Mouse (Mus musculus): Measurements from ENCODE around the gene Acot7.
A peak's percentile ranks its signal among the peaks of the same experiment; 100 is the strongest.
"Not testable (repeated sequence)": the region's sequence is repeated elsewhere in the genome, so short reads cannot be mapped to it uniquely, and the experiment has no call there.

Acot7 gene

GRCm38 (mm10) chr4:152206199-152206598 is 28.3 kb downstream of the Acot7 start:
- no peak for DNase-seq (ENCODE audit: low read depth, low spot score)

- DNase-seq (ENCODE audit: low read depth, low spot score) = peak; percentile 62
Observed at GRCm38 (mm10) chr4:152209623-152210022, 31.7 kb downstream of the Acot7 start.

GRCm38 (mm10) chr4:152212091-152212505 is 34.2 kb downstream of the Acot7 start:
- DNase-seq (ENCODE audit: low read depth, low spot score) = peak; percentile 47

- peak; percentile 89 for DNase-seq (ENCODE audit: low read depth, low spot score)
Observed at GRCm38 (mm10) chr4:152212531-152212930, 34.6 kb downstream of the Acot7 start.

- no peak for DNase-seq (ENCODE audit: low read depth, low spot score)
Observed at GRCm38 (mm10) chr4:152212974-152213373, 35.0 kb downstream of the Acot7 start.

GRCm38 (mm10) chr4:152213760-152214480 is 36.0 kb downstream of the Acot7 start:
- DNase-seq (ENCODE audit: low read depth, low spot score) = peak; percentile 93

- DNase-seq (ENCODE audit: low read depth, low spot score) = no peak
Observed at GRCm38 (mm10) chr4:152214871-152215415, 37.0 kb downstream of the Acot7 start.

GRCm38 (mm10) chr4:152219591-152219990 is 41.7 kb downstream of the Acot7 start:
- no peak for DNase-seq (ENCODE audit: low read depth, low spot score)

- peak; percentile 76 for DNase-seq (ENCODE audit: low read depth, low spot score)
Observed at GRCm38 (mm10) chr4:152220771-152221410, 43.0 kb downstream of the Acot7 start.

GRCm38 (mm10) chr4:152221411-152221887 is 43.5 kb downstream of the Acot7 start:
- peak; percentile 93 for DNase-seq (ENCODE audit: low read depth, low spot score)

GRCm38 (mm10) chr4:152222111-152222510 is 44.2 kb downstream of the Acot7 start:
- DNase-seq (ENCODE audit: low read depth, low spot score) = no peak

- no peak for DNase-seq (ENCODE audit: low read depth, low spot score)
Observed at GRCm38 (mm10) chr4:152222513-152222912, 44.6 kb downstream of the Acot7 start.

- no peak for DNase-seq (ENCODE audit: low read depth, low spot score)
Observed at GRCm38 (mm10) chr4:152224156-152224555, 46.2 kb downstream of the Acot7 start.

GRCm38 (mm10) chr4:152226901-152227486 is 49.1 kb downstream of the Acot7 start:
- DNase-seq (ENCODE audit: low read depth, low spot score) = peak; percentile 96

- DNase-seq (ENCODE audit: low read depth, low spot score) = no peak
Observed at GRCm38 (mm10) chr4:152227749-152228527, 50.0 kb downstream of the Acot7 start.

GRCm38 (mm10) chr4:152230331-152230730 is 52.4 kb downstream of the Acot7 start:
- DNase-seq (ENCODE audit: low read depth, low spot score) = not testable (repeated sequence)

GRCm38 (mm10) chr4:152231326-152231725 is 53.4 kb downstream of the Acot7 start:
- DNase-seq (ENCODE audit: low read depth, low spot score) = no peak

- DNase-seq (ENCODE audit: low read depth, low spot score) = peak; percentile 88
Observed at GRCm38 (mm10) chr4:152232411-152232903, 54.5 kb downstream of the Acot7 start.

GRCm38 (mm10) chr4:152239974-152240373 is 62.0 kb downstream of the Acot7 start:
- no peak for DNase-seq (ENCODE audit: low read depth, low spot score)

GRCm38 (mm10) chr4:152243241-152243891 is 65.4 kb downstream of the Acot7 start:
- peak; percentile 64 for DNase-seq (ENCODE audit: low read depth, low spot score)

- DNase-seq (ENCODE audit: low read depth, low spot score) = no peak
Observed at GRCm38 (mm10) chr4:152243969-152244368, 66.0 kb downstream of the Acot7 start.
